In genomic region chr17:64597770-64598169, GRCm38 (mm10) we compare ENCODE assay signal across 23 mouse cellular contexts. TPM values are rescaled to one million over a fixed set of nuclear protein-coding genes. Genes with fewer than 3 reads are reported as not detected.
DNase-seq lines count a peak whose midpoint lies in the region; ATAC-seq and TF ChIP-seq lines count a peak whose summit lies in the region.
"Had no signal": no experiment of that assay in that cellular context is flagged by ENCODE, and none has a peak within 500 bp of the region (broad histone marks: within the 10 kb centered on the region; RNA-seq: fewer than 3 reads in every experiment).

No protein-coding gene starts in this region.

- TF ChIP-seq POLR2A in brain, embryonic 14.5 days (IDR thresholded peaks at IDR 0.05; ENCODE audit: borderline replicate concordance, extremely low read depth, insufficient read depth, insufficient read length, poor library complexity, severe bottlenecking), result no peak

- H3K4me1 ChIP-seq in forebrain, embryonic 11.5 days (replicated peaks; ENCODE audit: control insufficient read depth, insufficient read depth, low read length), result peaks cover 3% of the 10 kb centered on the region; the same call in 1 of the 2 replicates
- H3K4me1 ChIP-seq in forebrain, embryonic 12.5 days, result peaks cover 19% of the 10 kb centered on the region
- peaks cover 2% of the 10 kb centered on the region; the same call in 1 of the 2 replicates for H3K4me1 ChIP-seq in lung, postnatal 0 days (ENCODE audit: insufficient read depth, low read depth, low read length)
- peaks cover under 1 to 2% of the 10 kb centered on the region in 2 experiments; a peak in 1 of 4 replicates for H3K4me1 ChIP-seq in ES-E14 (ENCODE audit: control insufficient read depth in 2 of 2, insufficient read depth in 2 of 2, low read length in 2 of 2, poor library complexity in 1 of 2)

- no peak overlapping the region for H3K27ac ChIP-seq in forebrain, embryonic 11.5 days (ENCODE audit: low read depth, low read length)
- H3K27ac ChIP-seq in forebrain, embryonic 12.5 days, result no peak overlapping the region
- H3K27ac ChIP-seq in lung, postnatal 0 days (ENCODE audit: low read length), result no peak overlapping the region
- no peak overlapping the region for H3K27ac ChIP-seq in ES-E14 (ENCODE audit: insufficient read depth, low read depth, low read length, poor library complexity, severe bottlenecking)
- H3K27ac ChIP-seq: embryonic facial prominence, embryonic 15.5 days; hindbrain, embryonic 12.5 days; limb, embryonic 10.5 days; midbrain, embryonic 12.5 days had no signal

- H3K4me3 ChIP-seq in forebrain, embryonic 11.5 days (ENCODE audit: low read depth, low read length), result no peak overlapping the region
- no peak overlapping the region for H3K4me3 ChIP-seq in forebrain, embryonic 12.5 days (replicated peaks)
- H3K4me3 ChIP-seq in lung, postnatal 0 days (ENCODE audit: low read depth, low read length), result no peak overlapping the region
- no peak overlapping the region for H3K4me3 ChIP-seq in ES-E14 (ENCODE audit: insufficient read depth in 1 of 2, low read depth in 1 of 2, low read length in 2 of 2, poor library complexity in 1 of 2, severe bottlenecking in 1 of 2)
- H3K4me3 ChIP-seq: embryonic facial prominence, embryonic 15.5 days; hindbrain, embryonic 12.5 days; limb, embryonic 10.5 days; midbrain, embryonic 12.5 days had no signal

- no peak overlapping the region for H3K4me2 ChIP-seq in forebrain, embryonic 11.5 days (ENCODE audit: low read depth, low read length, severe bottlenecking)
- H3K4me2 ChIP-seq in forebrain, embryonic 12.5 days, result no peak overlapping the region
- no peak overlapping the region for H3K4me2 ChIP-seq in lung, postnatal 0 days (replicated peaks; ENCODE audit: low read depth, low read length)
- H3K4me2 ChIP-seq: embryonic facial prominence, embryonic 15.5 days; hindbrain, embryonic 12.5 days; midbrain, embryonic 12.5 days had no signal

- 91% methylated on average over 9 of the region's 9 CpGs for WGBS in forebrain, embryonic 11.5 days
- 90% methylated on average over 9 of the region's 9 CpGs for WGBS in forebrain, embryonic 12.5 days
- 87% methylated on average over 9 of the region's 9 CpGs for WGBS in lung, postnatal 0 days

- no peaks in the 10 kb centered on the region for H3K9me3 ChIP-seq in forebrain, embryonic 11.5 days (ENCODE audit: control insufficient read depth, low read length)
- H3K9me3 ChIP-seq in forebrain, embryonic 12.5 days, result no peaks in the 10 kb centered on the region
- no peaks in the 10 kb centered on the region for H3K9me3 ChIP-seq in lung, postnatal 0 days (ENCODE audit: low read length)
- H3K9me3 ChIP-seq in ES-E14 (ENCODE audit: control insufficient read depth, insufficient read depth, low read depth, low read length), result no peaks in the 10 kb centered on the region
- H3K9me3 ChIP-seq: embryonic facial prominence, embryonic 15.5 days; hindbrain, embryonic 12.5 days; limb, embryonic 10.5 days; midbrain, embryonic 12.5 days had no signal

- DNase-seq in forebrain, embryonic 11.5 days (ENCODE audit: low spot score), result peak; percentile 42
- DNase-seq in lung, postnatal 0 days (ENCODE audit: low spot score), result no peak
- no peak for DNase-seq in lung, postnatal 36 days
- DNase-seq in ES-E14 (ENCODE audit: low read depth, low spot score), result no peak
- no peak for DNase-seq in brain, embryonic 14.5 days (ENCODE audit: low read depth)
- no peak for DNase-seq in frontal cortex, postnatal 36 days (ENCODE audit: low spot score in 2 of 2)
- DNase-seq in cerebellum, adult 9-10 months, result no peak
- DNase-seq: adrenal gland, postnatal 14 days; cerebellum, adult 8-10 months; gastrocnemius, postnatal 14 days; kidney, adult 9 months; kidney, postnatal 4 days; layer of hippocampus, adult 9-11 months; liver, postnatal 0 days; lung, postnatal 10 days; thymus, postnatal 14 days had no signal

- H3K9ac ChIP-seq in forebrain, embryonic 11.5 days (ENCODE audit: low read length), result no peak overlapping the region
- H3K9ac ChIP-seq in forebrain, embryonic 12.5 days, result no peak overlapping the region
- H3K9ac ChIP-seq in lung, postnatal 0 days (replicated peaks; ENCODE audit: low read depth), result no peak overlapping the region
- H3K9ac ChIP-seq in ES-E14 (ENCODE audit: insufficient read depth, low read depth, low read length, poor library complexity, severe bottlenecking), result no peak overlapping the region
- H3K9ac ChIP-seq: embryonic facial prominence, embryonic 15.5 days; hindbrain, embryonic 12.5 days; liver, postnatal 0 days; midbrain, embryonic 12.5 days had no signal

- H3K36me3 ChIP-seq in forebrain, embryonic 11.5 days (ENCODE audit: control insufficient read depth, insufficient read depth, low read length), result no peaks in the 10 kb centered on the region
- no peaks in the 10 kb centered on the region for H3K36me3 ChIP-seq in forebrain, embryonic 12.5 days (replicated peaks)
- no peaks in the 10 kb centered on the region for H3K36me3 ChIP-seq in lung, postnatal 0 days (ENCODE audit: insufficient read depth, low read length)
- H3K36me3 ChIP-seq in ES-E14 (ENCODE audit: control insufficient read depth, insufficient read depth, low read length, poor library complexity, severe bottlenecking), result no peaks in the 10 kb centered on the region
- H3K36me3 ChIP-seq: embryonic facial prominence, embryonic 15.5 days; hindbrain, embryonic 12.5 days; limb, embryonic 10.5 days; midbrain, embryonic 12.5 days had no signal

- no peak for ATAC-seq in forebrain, embryonic 11.5 days (replicated peaks; ENCODE audit: low FRiP score)
- no peak for ATAC-seq in forebrain, embryonic 12.5 days (ENCODE audit: low FRiP score)
- no peak for ATAC-seq in lung, postnatal 0 days
- ATAC-seq: forebrain, embryonic 16.5 days; inflammation-experienced regulatory T-cells, adult 6 months; liver, postnatal 0 days had no signal

- no peaks in the 10 kb centered on the region for H3K27me3 ChIP-seq in forebrain, embryonic 11.5 days (ENCODE audit: control insufficient read depth, insufficient read depth, low read length)
- H3K27me3 ChIP-seq in forebrain, embryonic 12.5 days, result no peaks in the 10 kb centered on the region
- no peaks in the 10 kb centered on the region for H3K27me3 ChIP-seq in lung, postnatal 0 days (replicated peaks; ENCODE audit: insufficient read depth, low read length)
- H3K27me3 ChIP-seq: embryonic facial prominence, embryonic 15.5 days; hindbrain, embryonic 12.5 days; midbrain, embryonic 12.5 days had no signal

- in situ Hi-C loops in ES-E14 (cut with MboI; ENCODE audit: low sequenced_read_pairs in 2 of 2, unreplicated experiment in 2 of 2), result no loop called here

- no peak for TF ChIP-seq EP300 in lung, postnatal 0 days (IDR thresholded peaks at IDR 0.05)

- TF ChIP-seq CTCF in lung, postnatal 0 days (IDR thresholded peaks at IDR 0.05), result peak; percentile 36
- TF ChIP-seq CTCF in brain, embryonic 14.5 days (IDR thresholded peaks at IDR 0.05; ENCODE audit: borderline replicate concordance, extremely low read depth, insufficient read depth, insufficient read length), result peak; percentile 20; the same call in 1 of the 2 replicates

TF ChIP-seq in ES-E14, 5 proteins besides CTCF, POLR2A, EP300 and RAD21:
- TF ChIP-seq ZC3H11A (IDR thresholded peaks at IDR 0.05; ENCODE audit: borderline replicate concordance, low read depth, low read length) (peak; percentile 44), HCFC1 (IDR thresholded peaks at IDR 0.05; ENCODE audit: borderline replicate concordance, insufficient read depth, low read length) (no peak), MAFK (IDR thresholded peaks at IDR 0.05; ENCODE audit: insufficient read depth, low read depth, low read length) (no peak), CHD2 (IDR thresholded peaks at IDR 0.05; ENCODE audit: low read depth, low read length) (no peak), ZNF384 (IDR thresholded peaks at IDR 0.05; ENCODE audit: low read depth, low read length) (no peak)

RNA-seq across cellular contexts. Expression of gene Man2a1, which starts 2.8 kb away (rescaled TPM):
- polyA plus RNA-seq in forebrain, embryonic 11.5 days (2014; fragmentation: Nextera tagmentation; extraction: Ambion mirVana), result 4.4 and 5.1 TPM in 2 replicates
- polyA plus RNA-seq in forebrain, embryonic 12.5 days (2016; fragmentation: Nextera tagmentation; extraction: Ambion mirVana), result 4.1 and 4.7 TPM in 2 replicates
- polyA plus RNA-seq in lung, postnatal 0 days (2015; fragmentation: Nextera tagmentation; extraction: Ambion mirVana), result 9.6 and 9.7 TPM in 2 replicates
- 38.0 and 42.7 TPM in 2 replicates for total RNA-seq in ES-E14 (2012; rRNA removed)
- 8.6 and 16.6 TPM in 2 replicates for polyA plus RNA-seq in brain, embryonic 14.5 days (2012; rRNA removed)
